Mouse (Mus musculus): ENCODE results near the gene Ccdc86. TPM values are rescaled to one million over a fixed set of nuclear protein-coding genes. Genes with fewer than 3 reads are reported as not detected.
A peak's percentile ranks its signal among the peaks of the same experiment; 100 is the strongest.

Gene Ccdc86
- polyA plus RNA-seq (2017; shearing (Covaris generic)): 1 to 10 TPM; 7.7 to 9.0 (median 7.9) TPM

GRCm38 (mm10) chr19:10949112-10949511 lies at the start of gene Ccdc86:
Gene Ccdc86 (minus strand): TSS chr19:10949266.
- ATAC-seq: peak; percentile 96

GRCm38 (mm10) chr19:10993150-10993549 lies 44.1 kb upstream of the Ccdc86 start, which contains the start of gene Ms4a15:
Gene Ms4a15 (minus strand): TSS chr19:10993250.
- no peak for ATAC-seq

- ATAC-seq: no peak
Observed at GRCm38 (mm10) chr19:10991911-10992310, 42.8 kb upstream of the Ccdc86 start.

- no peak for ATAC-seq
Observed at GRCm38 (mm10) chr19:10990751-10991150, 41.7 kb upstream of the Ccdc86 start.

GRCm38 (mm10) chr19:10988563-10988962 lies 39.5 kb upstream of the Ccdc86 start:
- ATAC-seq: no peak

- no peak for ATAC-seq
Observed at GRCm38 (mm10) chr19:10985889-10986288, 36.8 kb upstream of the Ccdc86 start.

- no peak for ATAC-seq
Observed at GRCm38 (mm10) chr19:10984551-10984950, 35.5 kb upstream of the Ccdc86 start.

GRCm38 (mm10) chr19:10983146-10983545 lies 34.1 kb upstream of the Ccdc86 start:
- ATAC-seq: no peak

GRCm38 (mm10) chr19:10980210-10980609 lies 31.1 kb upstream of the Ccdc86 start:
- ATAC-seq: no peak

- peak; percentile 91 for ATAC-seq
Observed at GRCm38 (mm10) chr19:10979184-10980168, 30.4 kb upstream of the Ccdc86 start.

- no peak for ATAC-seq
Observed at GRCm38 (mm10) chr19:10976318-10976717, 27.3 kb upstream of the Ccdc86 start.

GRCm38 (mm10) chr19:10975187-10975586 lies 26.1 kb upstream of the Ccdc86 start:
- no peak for ATAC-seq

GRCm38 (mm10) chr19:10974238-10974865 lies 25.3 kb upstream of the Ccdc86 start, which contains the start of gene Ms4a10:
Gene Ms4a10 (minus strand): TSS chr19:10974670.
- ATAC-seq: no peak

GRCm38 (mm10) chr19:10973187-10973586 lies 24.1 kb upstream of the Ccdc86 start:
- ATAC-seq: no peak

- ATAC-seq: no peak
Observed at GRCm38 (mm10) chr19:10972660-10973059, 23.6 kb upstream of the Ccdc86 start.

GRCm38 (mm10) chr19:10970457-10970856 lies 21.4 kb upstream of the Ccdc86 start:
- no peak for ATAC-seq

GRCm38 (mm10) chr19:10968578-10968977 lies 19.5 kb upstream of the Ccdc86 start:
- no peak for ATAC-seq

- no peak for ATAC-seq
Observed at GRCm38 (mm10) chr19:10965721-10966120, 16.7 kb upstream of the Ccdc86 start.

GRCm38 (mm10) chr19:10959978-10960346 lies 10.9 kb upstream of the Ccdc86 start:
- no peak for ATAC-seq

- ATAC-seq: peak; percentile 65
Observed at GRCm38 (mm10) chr19:10959085-10959977, 10.3 kb upstream of the Ccdc86 start.

- no peak for ATAC-seq
Observed at GRCm38 (mm10) chr19:10952021-10952939, 3.2 kb upstream of the Ccdc86 start.

Data from inflammation-experienced regulatory T-cells, adult 6 months (primary cell).